Mouse (Mus musculus) monocyte, adult 5-6 weeks (primary cell): ENCODE data around the gene Ablim1. TPM values are rescaled to one million over a fixed set of nuclear protein-coding genes. Genes with fewer than 3 reads are reported as not detected.

ENCODE experiments used
- ATAC-seq: fragments of 153-309, 156-312 bp; replicated peaks from 2 replicates; pipeline ENCODE4 v1.8.0; 2017; ENCODE audit warnings: mild to moderate bottlenecking; ENCODE audit not compliant: low TSS enrichment, insufficient number of reproducible peaks, severe bottlenecking, poor library complexity, low FRiP score
- total RNA-seq: library from RNA; stranded (forward); fragments of 200-1000, 200-491, 200-594 nt; gene quantifications from 3 replicates; pipeline ENCODE4 v1.2.3, GENCODE M21; 2017

Ablim1 gene
- total RNA-seq, 1 experiment from 2014 or later: 62.1 TPM

- no peak for ATAC-seq
Measured at GRCm38 (mm10) chr19:57315013-57315565, 370 bp upstream of the Ablim1 start.

GRCm38 (mm10) chr19:57313891-57314345 lies 801 bp downstream of the Ablim1 start:
- ATAC-seq: no peak

GRCm38 (mm10) chr19:57313226-57313625 lies 1.5 kb downstream of the Ablim1 start:
- no peak for ATAC-seq

- no peak for ATAC-seq
Measured at GRCm38 (mm10) chr19:57309980-57310379, 4.7 kb downstream of the Ablim1 start.

GRCm38 (mm10) chr19:57306601-57307000 lies 8.1 kb downstream of the Ablim1 start:
- ATAC-seq: no peak

- ATAC-seq: no peak
Measured at GRCm38 (mm10) chr19:57305972-57306371, 8.7 kb downstream of the Ablim1 start.

GRCm38 (mm10) chr19:57304666-57305065 lies 10.1 kb downstream of the Ablim1 start:
- ATAC-seq: no peak

- no peak for ATAC-seq
Measured at GRCm38 (mm10) chr19:57301961-57302395, 12.7 kb downstream of the Ablim1 start.

- no peak for ATAC-seq
Measured at GRCm38 (mm10) chr19:57298006-57298405, 16.7 kb downstream of the Ablim1 start.

GRCm38 (mm10) chr19:57297447-57297846 lies 17.3 kb downstream of the Ablim1 start:
- no peak for ATAC-seq

- ATAC-seq: no peak
Measured at GRCm38 (mm10) chr19:57296539-57296938, 18.2 kb downstream of the Ablim1 start.

- ATAC-seq: no peak
Measured at GRCm38 (mm10) chr19:57295521-57295920, 19.2 kb downstream of the Ablim1 start.

- no peak for ATAC-seq
Measured at GRCm38 (mm10) chr19:57294356-57294755, 20.4 kb downstream of the Ablim1 start.

GRCm38 (mm10) chr19:57293737-57294136 lies 21.0 kb downstream of the Ablim1 start:
- no peak for ATAC-seq

- ATAC-seq: no peak
Measured at GRCm38 (mm10) chr19:57283310-57283709, 31.4 kb downstream of the Ablim1 start.

GRCm38 (mm10) chr19:57282642-57283041 lies 32.1 kb downstream of the Ablim1 start:
- ATAC-seq: no peak

- no peak for ATAC-seq
Measured at GRCm38 (mm10) chr19:57279666-57280065, 35.1 kb downstream of the Ablim1 start.

GRCm38 (mm10) chr19:57278263-57278662 lies 36.5 kb downstream of the Ablim1 start:
- no peak for ATAC-seq

- no peak for ATAC-seq
Measured at GRCm38 (mm10) chr19:57277010-57277409, 37.7 kb downstream of the Ablim1 start.

- no peak for ATAC-seq
Measured at GRCm38 (mm10) chr19:57275166-57275953, 39.4 kb downstream of the Ablim1 start.
